Mouse (Mus musculus): ENCODE results near the gene Apob.

Apob gene

GRCm38 (mm10) chr12:8038081-8038730, 60.8 kb downstream of the Apob start:
- DNase-seq (ENCODE audit: low spot score in 2 of 2): no peak

- no peak for DNase-seq (ENCODE audit: low spot score in 2 of 2)
Observed at GRCm38 (mm10) chr12:8042626-8043394, 65.4 kb downstream of the Apob start.

- DNase-seq (ENCODE audit: low spot score in 2 of 2): no peak
Observed at GRCm38 (mm10) chr12:8047046-8047445, 69.6 kb downstream of the Apob start.

GRCm38 (mm10) chr12:8047789-8048309, 70.4 kb downstream of the Apob start:
- DNase-seq (ENCODE audit: low spot score in 2 of 2): no peak

GRCm38 (mm10) chr12:8056001-8056640, 78.7 kb downstream of the Apob start:
- no peak for DNase-seq (ENCODE audit: low spot score in 2 of 2)

GRCm38 (mm10) chr12:8059576-8059975, 82.1 kb downstream of the Apob start:
- DNase-seq (ENCODE audit: low spot score in 2 of 2): peak; percentile 43 to 62

- no peak for DNase-seq (ENCODE audit: low spot score in 2 of 2)
Observed at GRCm38 (mm10) chr12:8063363-8064065, 86.1 kb downstream of the Apob start.

Data from urinary bladder, adult 18-20 months (tissue).